Mouse (Mus musculus) embryo, embryonic 11 days (tissue): ENCODE results near the gene Rexo2.
A peak's percentile ranks its signal among the peaks of the same experiment; 100 is the strongest.
"Not testable (repeated sequence)": the region's sequence is repeated elsewhere in the genome, so short reads cannot be mapped to it uniquely, and the experiment has no call there.

ENCODE experiments used
- DNase-seq: peaks from one replicate; pipeline ENCODE4 v3.0.0-alpha.2; 2015

The Rexo2 gene

DNA sequence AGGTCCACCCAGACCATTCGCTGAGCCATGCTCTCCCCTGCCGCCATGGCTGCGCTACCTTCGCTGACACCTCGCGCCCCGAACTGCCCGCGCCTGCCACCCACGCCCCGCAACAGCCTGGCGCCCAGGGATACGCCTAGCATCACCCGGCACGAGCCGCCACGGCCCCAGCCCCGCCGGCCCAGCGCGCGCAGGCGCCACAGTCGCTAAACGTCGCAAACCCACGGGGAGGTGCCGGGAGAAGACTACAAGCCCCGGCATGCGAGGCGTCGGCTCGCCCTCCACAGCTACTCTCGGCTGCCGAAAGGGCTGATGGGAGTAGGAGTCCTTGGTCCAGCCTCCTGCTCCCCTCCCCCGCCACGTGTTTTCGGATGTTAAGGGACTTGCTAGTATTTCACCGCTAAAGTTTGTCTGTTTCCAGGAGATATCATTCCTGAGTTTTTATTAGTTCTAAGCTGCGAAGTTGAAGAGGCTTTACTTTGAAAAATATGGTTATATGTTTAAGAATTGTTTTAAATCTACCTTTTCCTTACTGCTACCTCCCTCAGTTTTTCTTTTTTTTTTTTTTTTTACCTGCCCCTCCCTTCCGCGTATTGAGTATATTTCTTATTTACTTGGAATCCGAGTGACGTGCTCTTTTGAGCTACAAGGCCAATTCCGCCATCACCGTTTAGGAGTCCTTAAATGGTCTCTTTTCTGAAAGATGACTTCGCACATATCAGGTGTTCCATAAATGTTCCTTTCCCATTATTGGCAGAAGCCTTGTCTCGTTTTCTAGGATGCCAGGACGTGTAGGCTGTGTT is at the start of gene Rexo2:
TSS of gene Rexo2 (minus strand) at position 213 of the 803 bp plus-strand sequence.
- DNase-seq = peak; percentile 96

DNA sequence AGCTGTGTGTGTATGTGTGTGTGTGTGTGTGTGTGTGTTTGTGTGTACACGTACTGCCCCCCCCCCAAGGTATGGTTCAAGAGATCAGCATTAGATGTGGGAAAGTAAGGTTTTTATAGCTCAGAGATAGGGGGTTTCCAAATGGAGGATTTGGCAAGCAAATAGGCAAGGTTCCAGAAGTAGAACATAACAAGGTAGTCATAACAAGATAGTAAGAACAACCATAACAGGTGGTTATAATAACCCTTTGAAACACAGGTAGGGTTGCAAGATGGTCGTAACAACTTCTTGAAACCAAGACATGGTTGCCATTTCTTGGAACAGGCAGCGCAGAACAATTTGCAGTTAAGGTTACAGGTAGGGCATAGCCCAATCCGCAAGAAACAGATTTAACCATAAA is 46.1 kb upstream of the Rexo2 start:
- DNase-seq = no peak

DNA sequence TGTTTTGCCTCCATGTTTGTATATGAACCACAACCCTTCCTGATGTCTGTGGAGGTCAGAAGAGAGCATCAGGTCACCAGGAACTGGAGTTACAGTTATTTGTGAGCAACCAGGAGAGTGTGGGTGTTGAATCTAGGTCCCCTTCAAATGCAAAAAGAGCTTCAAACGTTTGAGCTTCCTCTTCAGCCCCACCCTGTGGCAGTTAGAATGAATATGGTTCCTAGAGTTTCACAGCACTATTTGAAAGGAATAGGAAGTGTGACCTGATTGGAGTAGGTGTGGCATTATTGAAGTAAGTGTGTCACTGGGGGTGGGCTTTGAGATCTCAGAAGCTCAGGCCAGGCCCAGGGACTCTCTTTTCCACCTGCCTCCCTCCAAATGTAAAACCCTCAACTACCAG is 45.1 kb upstream of the Rexo2 start:
- DNase-seq = no peak

DNA sequence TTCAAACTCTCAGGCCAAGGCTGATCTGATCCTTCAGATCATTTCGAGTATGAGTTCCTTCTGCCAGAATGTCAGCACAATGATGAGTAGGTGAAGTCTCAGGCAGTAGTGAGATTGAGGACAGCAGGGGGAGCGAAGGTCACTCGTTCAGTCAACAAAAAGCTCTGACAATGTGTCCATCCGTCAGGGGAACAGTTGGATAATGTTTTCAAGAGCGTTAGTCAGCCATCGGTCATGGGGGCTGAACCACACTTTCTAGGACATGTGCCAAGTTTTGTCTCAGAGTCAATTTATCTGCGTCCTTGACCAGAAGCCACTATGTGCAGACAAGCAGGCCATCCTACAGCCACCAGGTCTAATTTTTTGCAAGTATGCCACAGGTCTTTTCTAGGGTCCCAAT is 40.0 kb upstream of the Rexo2 start:
- DNase-seq = not testable (repeated sequence)

DNA sequence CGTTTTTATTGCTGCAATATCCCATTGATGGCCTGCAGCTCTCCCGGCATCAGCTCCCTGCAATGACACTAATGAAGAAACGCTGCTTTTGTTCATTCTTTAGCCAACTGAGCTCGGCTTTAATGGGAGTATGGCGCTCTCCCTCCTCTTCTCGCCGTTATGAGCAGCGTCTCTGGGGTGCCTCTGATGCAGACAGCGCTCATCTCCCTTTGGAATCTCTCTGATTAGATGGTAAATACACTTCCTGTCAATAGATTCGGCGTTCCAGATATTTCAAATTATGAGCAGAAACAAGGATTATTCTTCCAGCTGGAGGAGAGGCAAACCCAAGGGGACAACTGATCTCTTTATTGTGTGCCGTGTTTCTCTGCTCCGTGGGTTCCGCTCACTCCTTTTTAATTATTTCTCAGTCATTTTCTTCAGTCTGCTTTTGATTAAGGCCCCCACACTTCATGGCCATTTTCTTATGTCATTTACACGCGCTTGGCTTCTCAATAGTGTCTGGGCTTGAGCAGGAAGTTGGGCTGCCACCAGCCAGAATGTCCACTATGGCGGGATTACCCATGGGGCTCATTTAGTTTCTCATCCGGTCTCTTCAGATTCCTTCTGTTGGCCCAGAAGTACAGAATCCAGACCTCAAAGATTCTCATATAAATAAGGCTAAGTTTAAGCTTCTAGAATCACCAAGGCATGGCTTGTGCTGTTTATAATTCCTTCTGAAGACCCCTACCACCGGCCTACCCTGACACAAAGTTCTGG is 37.1 kb upstream of the Rexo2 start:
- DNase-seq = no peak

DNA sequence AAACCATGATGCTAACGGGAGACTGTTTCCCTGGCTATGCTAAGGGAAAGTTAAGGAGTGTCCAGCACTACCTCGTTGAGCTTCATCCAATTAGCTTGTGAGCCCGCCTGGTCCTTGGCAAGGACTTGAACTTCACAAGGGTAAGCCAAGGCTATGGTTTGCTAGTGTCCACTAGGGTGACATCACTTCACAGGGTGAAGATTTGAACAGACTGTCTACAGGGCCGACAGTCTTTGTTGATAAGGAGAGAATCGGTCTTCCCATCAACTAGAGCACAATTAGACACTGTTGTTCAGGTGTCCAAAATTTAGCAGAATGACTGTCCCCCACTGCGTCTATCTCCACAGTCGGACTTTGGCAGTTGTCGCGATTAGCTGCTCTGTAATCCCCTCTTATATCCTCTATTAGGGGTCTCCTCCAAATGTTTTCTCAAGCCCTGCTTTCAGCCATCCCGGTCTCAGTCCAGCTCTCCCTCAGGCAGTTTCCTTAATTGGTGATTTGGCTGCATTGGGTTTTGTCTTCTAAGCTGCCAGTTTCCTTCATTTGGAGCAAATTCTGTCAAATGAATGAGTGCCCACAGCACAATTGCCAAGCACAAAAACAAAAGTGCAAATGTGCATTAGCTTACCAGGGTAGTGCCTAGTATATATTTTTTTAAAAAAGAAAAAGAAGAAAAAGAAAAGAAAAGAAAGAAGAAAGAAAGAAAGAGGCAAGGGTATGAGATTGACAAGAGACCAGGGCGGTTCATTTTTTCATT is 36.4 kb upstream of the Rexo2 start:
- peak; percentile 20 for DNase-seq

DNA sequence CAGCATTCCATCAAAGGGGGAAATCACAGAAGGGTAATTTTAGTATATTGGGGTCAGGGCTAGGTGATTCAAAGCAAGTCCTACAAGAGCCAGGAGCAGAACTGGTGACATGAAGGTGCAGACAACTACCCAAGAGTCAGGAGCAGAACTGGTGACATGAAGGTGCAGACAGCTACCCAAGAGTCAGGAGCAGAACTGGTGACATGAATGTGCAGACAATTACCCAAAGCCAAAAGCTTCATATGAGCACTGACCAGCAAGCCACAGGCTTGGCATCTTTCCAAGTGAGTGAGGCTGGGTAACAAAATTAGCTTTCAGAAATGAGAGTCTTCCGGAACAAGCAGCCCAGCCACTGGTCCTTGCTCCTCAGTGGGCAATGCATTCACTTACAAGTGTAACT is 34.9 kb upstream of the Rexo2 start:
- DNase-seq = no peak

DNA sequence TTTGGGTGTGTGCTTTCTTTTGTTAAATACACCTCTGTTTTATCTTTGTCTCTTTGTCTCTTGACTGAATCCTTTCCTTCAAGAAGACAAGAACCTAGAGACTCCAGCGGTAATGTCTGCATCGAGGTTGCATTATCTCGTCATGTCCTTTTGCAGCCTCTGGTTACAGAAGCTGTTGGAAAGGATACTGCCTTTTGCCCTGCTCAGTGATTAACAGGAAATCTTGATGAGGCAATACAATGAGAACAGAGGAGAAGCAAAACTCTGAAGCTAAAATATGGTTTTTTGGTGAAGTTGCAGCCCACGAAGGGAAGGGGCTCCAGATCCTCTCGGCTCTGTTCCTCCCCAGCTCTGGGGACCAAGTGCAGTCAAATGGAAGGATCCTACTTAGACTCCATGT is 29.7 kb upstream of the Rexo2 start:
- DNase-seq = no peak

DNA sequence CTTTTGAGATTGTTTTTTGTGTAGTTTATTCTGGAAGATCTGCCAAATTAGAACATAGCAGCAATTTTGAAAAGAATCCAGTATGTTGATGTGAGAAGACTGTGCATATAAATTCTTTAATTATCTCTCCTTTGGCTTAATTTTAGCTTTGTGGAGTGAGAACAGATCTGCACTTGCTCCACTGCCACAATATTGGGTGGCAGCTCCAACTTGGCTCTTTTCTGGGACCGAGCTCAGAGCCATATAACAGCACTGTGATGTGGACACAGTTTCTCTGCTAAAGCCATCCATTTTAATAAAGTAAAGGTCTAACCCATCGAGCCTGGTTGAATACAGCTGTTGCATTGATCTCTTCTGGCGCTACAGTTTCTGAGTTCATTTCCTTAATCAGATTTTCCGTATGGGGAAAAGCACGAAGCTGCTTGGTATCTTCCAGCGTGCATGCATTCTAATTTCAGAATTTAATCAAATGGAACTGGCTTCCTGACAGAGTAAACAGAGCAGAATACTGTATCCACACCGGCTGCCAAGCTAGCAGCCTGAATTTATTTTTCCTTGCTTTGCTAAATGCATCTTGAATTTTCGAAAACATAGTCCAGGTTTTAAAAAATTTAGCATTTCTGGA is 24.4 kb upstream of the Rexo2 start:
- no peak for DNase-seq

DNA sequence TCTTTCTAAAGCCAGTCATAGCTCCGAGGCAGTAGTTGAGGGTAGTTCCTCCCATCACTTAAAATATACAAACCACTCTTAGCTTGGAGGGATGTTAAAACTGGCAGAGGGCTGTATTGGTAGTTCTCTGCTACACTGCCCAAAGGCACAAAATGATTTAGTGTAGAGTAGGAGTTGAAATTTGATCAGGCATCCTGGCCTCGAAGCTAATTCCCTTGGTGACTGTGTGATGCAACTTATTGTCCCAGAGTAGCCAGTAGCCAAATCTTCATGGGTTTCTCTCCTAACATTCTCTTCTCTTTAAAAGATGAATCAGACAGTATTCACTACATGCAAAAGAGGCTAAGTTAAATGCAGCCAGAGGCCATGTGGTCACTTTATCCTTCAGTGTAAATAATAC is 22.6 kb upstream of the Rexo2 start:
- no peak for DNase-seq

DNA sequence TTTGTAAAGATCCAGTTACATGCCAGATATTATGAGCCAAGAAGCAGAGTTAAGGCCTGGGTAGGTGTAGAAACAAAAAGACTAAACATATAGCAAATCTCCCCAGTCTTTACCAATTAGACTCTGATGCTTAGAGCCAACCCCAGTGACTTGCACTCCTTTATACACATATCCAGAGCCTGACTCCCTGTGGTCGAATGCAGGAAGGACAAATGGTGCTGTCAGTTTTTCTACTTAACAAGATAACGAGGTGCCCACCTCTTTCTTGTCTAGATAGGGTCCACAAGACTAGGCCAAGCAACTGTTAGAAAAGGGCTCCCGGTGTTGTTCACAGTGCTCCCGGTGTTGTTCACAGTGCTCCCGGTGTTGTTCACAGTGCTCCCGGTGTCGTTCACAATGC is 20.8 kb upstream of the Rexo2 start:
- no peak for DNase-seq

DNA sequence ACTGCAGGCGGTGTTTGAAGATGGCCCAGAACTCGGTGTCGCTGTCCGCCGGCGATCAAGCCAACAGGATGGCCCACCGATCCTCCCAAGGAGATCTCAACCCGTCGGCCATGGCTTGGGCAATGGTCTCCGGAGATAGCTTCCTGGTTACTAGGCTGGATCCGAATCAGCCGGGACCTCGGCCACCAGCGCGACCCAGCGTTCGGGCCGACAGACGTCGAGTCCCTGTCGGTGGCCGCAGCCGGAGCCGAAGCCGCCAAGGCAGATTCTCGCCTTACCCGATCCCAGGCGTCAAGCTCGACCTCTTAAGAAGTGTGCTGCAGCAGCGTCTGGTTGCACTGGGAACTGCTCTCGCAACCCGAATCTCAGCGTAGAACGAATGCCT is 15.1 kb upstream of the Rexo2 start:
- no peak for DNase-seq

DNA sequence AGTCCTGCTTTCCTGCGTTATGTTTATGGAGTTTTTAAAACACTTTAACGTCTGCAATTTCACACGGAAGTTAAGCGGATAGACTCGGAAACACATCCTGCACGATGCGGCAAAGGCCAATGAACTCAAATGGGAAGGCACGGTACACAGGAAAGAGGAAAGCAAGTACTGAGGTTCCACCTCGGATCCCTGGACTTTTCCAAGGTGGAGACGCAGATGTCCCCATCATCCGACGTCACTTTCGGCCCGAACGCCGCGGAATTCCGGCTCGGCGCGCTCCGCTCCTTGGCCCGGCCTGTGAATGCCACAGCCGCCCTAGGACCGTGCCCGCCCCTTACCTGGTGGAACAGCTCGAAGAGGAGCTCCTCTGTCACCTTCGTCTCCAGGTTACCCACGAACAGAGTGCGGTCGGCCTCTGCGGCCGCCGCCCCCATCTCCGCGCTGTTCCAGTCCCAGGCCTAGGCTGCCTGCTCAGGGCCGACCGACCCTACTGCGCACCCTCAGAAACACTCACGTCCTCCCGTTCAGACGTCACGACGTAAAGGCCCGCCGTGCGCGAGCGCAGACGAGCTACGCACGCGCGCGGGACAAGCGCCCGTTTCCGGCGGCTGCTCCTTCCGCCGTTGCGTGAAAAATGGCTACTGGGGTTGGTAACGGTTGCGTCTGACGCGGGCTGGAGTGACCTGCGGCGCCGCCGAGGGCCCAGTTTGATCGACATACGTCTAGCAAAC is 14.6 kb upstream of the Rexo2 start, which contains the start of the genes Rbm7 and Gm5617:
TSS of gene Rbm7 (minus strand) at position 483 of the 731 bp plus-strand sequence.
TSS of gene Gm5617 (plus strand) at position 626 of the 731 bp plus-strand sequence.
- peak; percentile 99 for DNase-seq

DNA sequence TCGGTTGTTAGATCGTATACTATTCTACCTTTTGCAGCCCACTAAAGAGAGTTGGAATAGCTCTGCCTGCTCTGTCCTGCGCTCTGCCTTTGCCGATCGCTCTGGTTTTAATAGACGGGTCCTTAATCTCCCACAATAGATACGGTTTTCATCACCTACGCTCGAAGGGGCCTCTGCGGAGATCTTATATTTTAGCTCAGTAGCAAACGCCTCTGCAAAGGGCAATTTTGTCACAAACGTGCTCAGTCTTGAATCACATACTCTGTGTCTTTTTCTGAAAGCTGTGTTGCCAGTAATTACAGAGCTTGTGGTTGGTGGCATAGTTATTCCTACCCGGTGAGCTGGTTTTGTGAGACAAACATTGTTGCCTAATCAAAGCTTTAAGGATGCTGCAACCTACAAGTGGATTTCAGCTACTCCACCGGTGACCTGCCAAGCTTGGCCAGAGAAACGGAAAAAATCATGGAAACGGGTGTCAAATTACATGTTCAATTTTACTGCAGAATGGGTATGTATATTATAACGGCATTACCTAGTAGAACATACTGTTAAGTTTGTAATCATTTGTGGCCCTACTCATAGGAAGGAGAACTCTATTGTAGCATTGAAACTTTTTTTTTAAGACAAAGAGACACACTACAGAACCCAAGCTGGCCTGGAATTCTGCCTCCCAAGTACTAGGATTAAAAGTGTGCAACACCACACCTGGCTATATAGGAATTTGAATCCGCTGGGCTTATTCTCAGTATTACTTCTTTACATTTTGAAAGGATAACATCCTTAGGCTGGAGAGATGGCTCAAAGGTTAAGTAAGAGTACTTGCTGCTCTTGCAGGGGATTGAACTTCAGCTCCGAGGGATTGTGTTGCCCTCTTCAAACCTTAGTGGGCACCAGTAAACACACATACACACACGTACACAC is 1.1 kb upstream of the Rexo2 start:
- DNase-seq = peak; percentile 24

DNA sequence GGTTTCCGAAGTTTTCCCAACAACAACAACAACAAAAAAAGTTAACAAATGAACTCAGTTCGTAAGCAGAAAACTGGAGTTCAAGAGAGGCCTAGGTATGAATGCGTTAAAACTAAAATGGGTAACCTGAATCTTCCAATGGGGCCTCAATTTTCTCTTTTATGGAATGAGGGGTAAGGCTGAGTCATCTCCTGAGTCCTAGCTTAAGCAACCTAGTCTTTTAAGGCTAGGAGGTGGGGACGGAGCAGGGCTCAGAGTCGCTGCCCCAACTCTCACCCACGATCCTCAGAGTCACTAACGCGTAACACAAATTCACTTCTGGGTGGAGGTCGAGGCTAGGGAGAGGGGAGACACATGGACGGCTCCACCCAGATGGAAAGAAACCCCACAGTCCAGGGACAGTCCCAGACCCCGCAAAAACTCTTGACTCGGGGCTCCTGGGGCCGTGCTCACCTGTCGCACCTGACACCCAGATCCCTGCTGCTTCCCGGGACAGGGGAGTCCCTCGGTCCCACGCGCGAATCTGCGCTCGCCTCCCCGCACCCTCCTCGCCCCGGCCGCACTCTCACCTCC is 499 bp downstream of the Rexo2 start:
- peak; percentile 23 for DNase-seq

DNA sequence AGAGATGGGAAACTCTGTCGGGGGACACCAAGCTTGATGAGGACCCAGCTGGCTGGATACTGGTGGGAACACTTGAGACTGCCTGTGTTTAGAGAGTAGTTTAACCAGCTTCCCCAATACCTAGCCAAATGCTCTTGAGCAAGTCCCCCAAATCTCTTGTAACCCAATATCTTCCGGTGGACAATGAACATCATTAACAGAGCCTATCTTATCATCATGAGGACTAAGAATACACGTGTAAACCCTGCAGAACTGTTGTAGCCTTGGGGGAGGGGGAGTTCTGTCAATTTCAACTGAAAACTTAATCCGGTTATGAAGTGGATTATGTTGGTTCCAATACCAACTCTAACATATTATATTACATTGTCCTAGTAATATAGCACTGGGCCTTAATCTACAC is 1.6 kb downstream of the Rexo2 start:
- DNase-seq = no peak

DNA sequence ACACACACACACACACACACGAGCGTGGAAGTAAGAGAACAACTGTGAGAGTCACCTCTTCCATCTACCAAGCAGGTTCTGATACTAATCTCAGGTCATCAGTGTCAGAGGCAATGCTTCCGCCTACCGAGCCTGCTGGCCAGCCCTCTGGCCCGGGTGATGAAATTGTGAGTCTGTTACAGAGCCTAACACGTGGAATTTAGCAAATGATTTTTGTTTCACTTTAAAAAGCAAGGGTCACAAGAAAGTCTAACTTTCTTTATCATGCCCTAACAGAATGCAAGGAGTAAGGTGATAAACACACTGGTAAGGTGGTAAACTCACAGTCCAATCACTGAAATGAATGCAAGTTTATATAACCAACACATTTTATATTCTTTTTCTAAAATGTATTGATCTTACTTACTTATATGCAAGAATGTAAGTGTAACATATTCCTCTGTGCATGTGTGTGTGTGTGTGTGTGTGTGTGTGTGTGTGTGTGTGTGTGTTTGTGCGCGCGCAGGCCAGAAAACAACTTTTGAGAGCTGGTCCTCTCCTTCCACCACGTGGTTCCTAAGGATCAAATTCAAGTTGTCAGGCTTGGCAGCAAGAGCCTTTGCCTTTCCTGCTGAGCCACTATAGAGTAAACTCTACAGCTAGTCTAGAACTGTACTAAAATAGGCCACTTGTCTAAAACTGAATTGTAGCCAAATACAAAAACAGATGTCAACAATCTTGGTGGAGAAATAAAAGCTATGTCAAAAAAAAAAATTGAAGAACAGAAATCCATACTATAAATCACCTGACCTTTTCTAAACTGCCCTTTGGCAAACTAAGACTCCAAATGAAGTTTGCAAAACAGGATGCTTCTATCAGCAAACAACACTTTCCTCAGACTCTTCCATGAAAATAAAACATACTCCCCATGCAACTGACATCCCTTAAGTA is 3.9 kb downstream of the Rexo2 start:
- no peak for DNase-seq

DNA sequence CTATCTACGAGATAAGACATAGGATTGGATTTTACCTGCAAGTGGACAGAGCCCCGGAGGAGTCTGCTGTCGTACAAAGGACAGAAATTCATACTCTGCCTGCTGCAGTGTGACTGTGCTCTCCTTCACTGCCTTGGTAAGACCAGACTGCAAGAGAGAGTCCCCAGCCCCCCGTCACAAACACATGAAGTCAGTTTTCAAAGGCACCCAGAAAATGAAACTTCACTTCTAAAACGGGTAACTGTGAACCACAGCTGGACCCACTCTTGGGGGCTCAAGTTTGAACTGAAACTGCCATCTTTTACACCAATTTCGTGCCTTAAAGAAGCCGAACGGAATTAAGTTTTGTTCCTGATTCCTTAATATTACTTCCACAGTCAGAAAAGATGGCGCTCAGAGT is 6.1 kb downstream of the Rexo2 start:
- DNase-seq = no peak

DNA sequence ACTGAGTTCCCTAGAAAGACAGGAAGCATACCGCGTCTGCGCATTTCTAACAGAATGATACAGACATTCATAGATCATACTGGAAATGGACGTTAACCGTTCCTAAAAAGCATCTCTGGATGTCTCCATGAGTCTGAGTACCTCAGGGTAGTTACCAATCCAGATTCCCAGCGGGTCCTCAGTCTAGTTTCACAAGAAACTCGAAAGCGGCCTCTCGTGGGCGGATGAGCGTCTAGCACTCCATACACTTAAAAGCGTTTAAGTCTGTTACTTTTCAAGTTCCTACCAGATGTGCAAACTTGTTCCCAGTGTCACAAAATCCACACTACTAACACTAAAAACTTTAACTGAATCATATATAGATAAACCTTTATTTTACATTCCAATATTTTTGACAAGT is 7.3 kb downstream of the Rexo2 start:
- no peak for DNase-seq
